ENCODE assay signal across 16 mouse cellular contexts in genomic region chr7:65424519-65424918, GRCm38 (mm10).
DNase-seq lines count a peak whose midpoint lies in the region; ATAC-seq and TF ChIP-seq lines count a peak whose summit lies in the region.
"Had no signal": no experiment of that assay in that cellular context is flagged by ENCODE, and none has a peak within 500 bp of the region (broad histone marks: within the 10 kb centered on the region; RNA-seq: fewer than 3 reads in every experiment).

No protein-coding gene starts in this region.

- H3K9ac ChIP-seq in hindbrain, postnatal 0 days (replicated peaks; ENCODE audit: low read length), result no peak overlapping the region
- H3K9ac ChIP-seq in lung, embryonic 15.5 days, result no peak overlapping the region
- no peak overlapping the region for H3K9ac ChIP-seq in stomach, postnatal 0 days (ENCODE audit: low read length)
- H3K9ac ChIP-seq: embryonic facial prominence, embryonic 13.5 days; neural tube, embryonic 12.5 days had no signal

- DNase-seq in hindbrain, postnatal 0 days (ENCODE audit: low spot score), result peak; percentile 10
- DNase-seq in hindbrain, embryonic 10.5 days (ENCODE audit: low spot score), result no peak
- DNase-seq in urinary bladder, postnatal 14 days (ENCODE audit: low spot score), result peak; percentile 41
- DNase-seq in urinary bladder, adult 2 months (ENCODE audit: low spot score), result no peak
- DNase-seq in stomach, postnatal 0 days (ENCODE audit: low spot score), result no peak
- DNase-seq in cerebellum, adult 9-11 months, result no peak
- no peak for DNase-seq in cerebellum, postnatal 25 days
- DNase-seq: cerebellum, adult 11-12 months; heart, adult 18-20 months; liver; right cerebral cortex, postnatal 4 days; thymus, adult 2 months had no signal

- 0 out of 2 replicates have a peak, but pooled peaks cover 3% of the 10 kb centered on the region for H3K4me1 ChIP-seq in hindbrain, postnatal 0 days (ENCODE audit: insufficient read depth, low read length)
- H3K4me1 ChIP-seq in hindbrain, embryonic 10.5 days (replicated peaks), result peaks cover 24% of the 10 kb centered on the region
- H3K4me1 ChIP-seq in lung, embryonic 15.5 days, result peaks cover 9% of the 10 kb centered on the region
- no peaks in the 10 kb centered on the region for H3K4me1 ChIP-seq in stomach, postnatal 0 days (replicated peaks; ENCODE audit: control insufficient read depth, insufficient read depth)

- no peak for ATAC-seq in hindbrain, postnatal 0 days
- no peak for ATAC-seq in lung, embryonic 15.5 days (ENCODE audit: borderline replicate concordance, extremely low read depth, low FRiP score, low TSS enrichment)
- peak; percentile 35; the same call in 1 of the 2 replicates for ATAC-seq in stomach, postnatal 0 days (ENCODE audit: low FRiP score, low TSS enrichment)

- TF ChIP-seq EP300 in stomach, postnatal 0 days (optimal IDR thresholded peaks at IDR 0.05), result no peak

- no peaks in the 10 kb centered on the region for H3K27me3 ChIP-seq in hindbrain, postnatal 0 days (ENCODE audit: insufficient read depth, low read length)
- H3K27me3 ChIP-seq in hindbrain, embryonic 10.5 days (ENCODE audit: insufficient read depth, poor library complexity, severe bottlenecking), result no peaks in the 10 kb centered on the region
- no peaks in the 10 kb centered on the region for H3K27me3 ChIP-seq in lung, embryonic 15.5 days
- H3K27me3 ChIP-seq in stomach, postnatal 0 days (ENCODE audit: control insufficient read depth, insufficient read depth, low read length), result no peaks in the 10 kb centered on the region
- H3K27me3 ChIP-seq: embryonic facial prominence, embryonic 13.5 days; neural tube, embryonic 12.5 days had no signal

- H3K4me3 ChIP-seq in hindbrain, postnatal 0 days (ENCODE audit: low read length), result no peak overlapping the region
- no peak overlapping the region for H3K4me3 ChIP-seq in hindbrain, embryonic 10.5 days
- H3K4me3 ChIP-seq in lung, embryonic 15.5 days, result no peak overlapping the region
- H3K4me3 ChIP-seq in stomach, postnatal 0 days (ENCODE audit: low read depth, low read length), result no peak overlapping the region
- H3K4me3 ChIP-seq: embryonic facial prominence, embryonic 13.5 days; neural tube, embryonic 12.5 days had no signal

- no peaks in the 10 kb centered on the region for H3K9me3 ChIP-seq in hindbrain, postnatal 0 days (ENCODE audit: low read length)
- H3K9me3 ChIP-seq in hindbrain, embryonic 10.5 days, result no peaks in the 10 kb centered on the region
- H3K9me3 ChIP-seq in lung, embryonic 15.5 days, result no peaks in the 10 kb centered on the region
- H3K9me3 ChIP-seq in stomach, postnatal 0 days (ENCODE audit: control insufficient read depth, low read length), result no peaks in the 10 kb centered on the region
- H3K9me3 ChIP-seq: embryonic facial prominence, embryonic 13.5 days; neural tube, embryonic 12.5 days had no signal

- 78% methylated on average over 8 of the region's 8 CpGs for WGBS in hindbrain, postnatal 0 days
- 89% methylated on average over 8 of the region's 8 CpGs for WGBS in hindbrain, embryonic 10.5 days
- 46% methylated on average over 8 of the region's 8 CpGs for WGBS in lung, embryonic 15.5 days
- WGBS in stomach, postnatal 0 days, result 41% methylated on average over 8 of the region's 8 CpGs

- TF ChIP-seq CTCF in hindbrain, postnatal 0 days (IDR thresholded peaks at IDR 0.05; ENCODE audit: low read depth), result no peak
- no peak for TF ChIP-seq CTCF in stomach, postnatal 0 days (IDR thresholded peaks at IDR 0.05; ENCODE audit: low read depth)

- no peak overlapping the region for H3K4me2 ChIP-seq in hindbrain, postnatal 0 days (ENCODE audit: low read depth, low read length)
- H3K4me2 ChIP-seq in lung, embryonic 15.5 days, result no peak overlapping the region
- H3K4me2 ChIP-seq in stomach, postnatal 0 days (replicated peaks; ENCODE audit: low read depth), result no peak overlapping the region
- H3K4me2 ChIP-seq: embryonic facial prominence, embryonic 13.5 days; neural tube, embryonic 12.5 days had no signal

- no peaks in the 10 kb centered on the region for H3K36me3 ChIP-seq in hindbrain, postnatal 0 days (ENCODE audit: insufficient read depth, low read length)
- H3K36me3 ChIP-seq in hindbrain, embryonic 10.5 days, result no peaks in the 10 kb centered on the region
- H3K36me3 ChIP-seq in lung, embryonic 15.5 days, result no peaks in the 10 kb centered on the region
- H3K36me3 ChIP-seq in stomach, postnatal 0 days (ENCODE audit: control insufficient read depth, insufficient read depth, low read length), result no peaks in the 10 kb centered on the region
- H3K36me3 ChIP-seq: embryonic facial prominence, embryonic 13.5 days; neural tube, embryonic 12.5 days had no signal

- H3K27ac ChIP-seq in hindbrain, postnatal 0 days, result no peak overlapping the region
- H3K27ac ChIP-seq in hindbrain, embryonic 10.5 days, result no peak overlapping the region
- H3K27ac ChIP-seq in lung, embryonic 15.5 days, result peak overlapping the region; percentile 59
- peak overlapping the region; percentile 8; the same call in 1 of the 2 replicates for H3K27ac ChIP-seq in stomach, postnatal 0 days (replicated peaks)
- H3K27ac ChIP-seq: embryonic facial prominence, embryonic 13.5 days; macrophage; neural tube, embryonic 12.5 days had no signal

Comparison
In these comparisons a context has a peak if more than half of its experiments do, and no peak if none do; other contexts are left out.
1. DNase-seq: peak in hindbrain, postnatal 0 days (single experiment) and urinary bladder, postnatal 14 days (single experiment); none in hindbrain, embryonic 10.5 days (single experiment), urinary bladder, adult 2 months (single experiment), stomach, postnatal 0 days (single experiment), cerebellum, adult 9-11 months (single experiment) and cerebellum, postnatal 25 days (0 of 2).
2. H3K27ac ChIP-seq: peak in lung, embryonic 15.5 days (single experiment) and stomach, postnatal 0 days (single experiment); none in hindbrain, postnatal 0 days (single experiment) and hindbrain, embryonic 10.5 days (single experiment).